Mouse (Mus musculus) left cerebral cortex, postnatal 36 days (tissue): ENCODE results near the gene Nppb. TPM values are rescaled to one million over a fixed set of nuclear protein-coding genes. Genes with fewer than 3 reads are reported as not detected.

Source experiments
- DNase-seq, 2 experiments: peaks; one replicate each; pipeline ENCODE4 v3.0.0; 2021 to 2022; ENCODE audit warnings: low spot score in 2 of 2, mixed read lengths in 1 of 2
- intact Hi-C: fragments of 180-260 bp; cut with DNase I; formaldehyde crosslinking; loops from one replicate; pipeline ENCODE4 v1.15.1; 2025
- total RNA-seq, 2 experiments: library from RNA; stranded (reverse); gene quantifications; 2 replicates each; pipeline ENCODE4 v1.2.3; 2021

Nppb gene
- total RNA-seq, 2 experiments from 2014 or later = not detected

DNA sequence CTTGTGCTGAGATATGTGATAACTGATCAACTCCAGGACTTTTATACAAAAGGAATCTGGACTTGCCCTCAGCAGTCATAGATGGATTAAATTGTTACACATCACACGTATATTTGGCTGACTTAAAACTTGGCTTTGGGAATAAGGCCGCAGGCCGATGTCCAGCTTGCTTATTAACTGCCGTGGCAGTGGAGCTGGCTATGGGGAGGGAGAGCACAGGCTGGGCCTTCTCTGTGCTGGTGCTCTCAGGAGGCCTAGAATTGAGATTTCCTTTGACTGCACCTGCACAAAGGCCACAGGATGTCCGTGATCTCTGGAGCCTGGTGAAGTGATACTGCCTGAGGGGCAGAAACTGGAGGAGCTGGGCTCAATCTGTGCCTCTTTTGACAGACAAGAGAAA lies 44.9 kb downstream of the Nppb start:
- DNase-seq = no peak
- intact Hi-C loops = no loop called here

DNA sequence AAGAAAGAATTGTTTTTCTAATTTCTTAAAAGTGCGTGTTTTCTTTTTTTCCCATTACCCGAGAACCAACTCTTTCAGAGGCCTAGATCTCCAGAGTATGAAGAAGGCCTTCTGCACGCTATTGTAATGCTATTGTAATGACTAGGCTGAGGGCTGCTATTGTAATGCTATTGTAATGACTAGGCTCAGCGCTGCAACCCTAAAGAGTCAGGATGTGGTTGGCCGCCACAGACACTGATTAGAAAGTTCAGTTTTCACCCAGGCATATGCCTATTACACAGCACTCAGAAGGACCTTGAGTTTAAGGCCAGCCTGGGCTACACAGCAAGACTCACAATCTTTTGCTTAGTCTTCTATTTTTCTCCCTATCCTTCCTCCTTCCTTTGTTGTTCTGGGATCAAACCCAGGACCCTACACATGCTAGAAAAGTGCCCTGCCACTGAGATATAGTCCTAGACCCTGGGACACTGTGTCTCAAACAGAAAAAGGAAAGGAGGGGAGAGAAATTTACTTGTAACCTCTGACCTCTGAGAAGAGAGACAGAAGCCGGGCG lies 48.3 kb downstream of the Nppb start:
- no peak for DNase-seq
- intact Hi-C loops = no loop called here

DNA sequence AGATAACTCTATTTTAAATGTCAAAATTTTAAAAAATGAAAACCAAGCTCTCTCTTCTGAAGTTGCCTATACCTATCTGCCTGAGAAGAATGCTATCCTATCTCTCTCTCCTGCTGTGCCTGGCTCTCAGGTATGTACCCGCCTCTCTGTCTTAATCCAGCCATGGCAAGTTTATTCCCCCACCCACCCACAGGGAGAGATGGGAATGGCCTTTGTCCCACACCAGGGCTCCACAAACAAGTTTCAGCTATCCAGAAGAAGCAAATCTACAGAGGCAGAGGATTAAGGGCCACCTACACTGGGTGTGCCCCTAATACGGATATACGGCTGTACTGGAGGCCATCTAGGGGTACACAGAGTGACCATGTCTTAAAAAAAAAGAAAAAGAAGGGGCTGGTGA lies 49.9 kb downstream of the Nppb start:
- DNase-seq = no peak
- intact Hi-C loops = no loop called here

Other genes with a start within 250 kb of the Nppb start
- gene Zfp984, start 176.0 kb upstream of the Nppb start, total RNA-seq = 1 to 10 TPM; 1.9 to 2.0 TPM
- gene Zfp933, start 137.4 kb upstream of the Nppb start, total RNA-seq = 10 to 100 TPM; 15.2 to 21.5 TPM
- 10 to 100 TPM; 12.8 to 22.4 TPM for gene Miip, start 117.0 kb upstream of the Nppb start, total RNA-seq
- 1 to 10 TPM; 8.7 to 9.5 TPM for gene Fv1, start 116.8 kb upstream of the Nppb start, total RNA-seq
- 100 to 1,000 TPM; 181 to 206 TPM for gene Mfn2, start 81.1 kb upstream of the Nppb start, total RNA-seq
- gene Plod1, start 49.0 kb upstream of the Nppb start, total RNA-seq = 10 to 100 TPM; 15.7 to 16.5 TPM
- gene 2510039O18Rik, start 44.9 kb upstream of the Nppb start, total RNA-seq = 10 to 100 TPM; 27.4 to 29.1 TPM
- gene Nppa, start 14.9 kb downstream of the Nppb start, total RNA-seq = not detected
- gene Clcn6, start 53.0 kb downstream of the Nppb start, total RNA-seq = 10 to 100 TPM; 77.1 to 79.7 TPM
- 10 to 100 TPM; 26.6 to 38.0 TPM for gene Mthfr, start 53.3 kb downstream of the Nppb start, total RNA-seq
- gene Agtrap, start 102.2 kb downstream of the Nppb start, total RNA-seq = 1 to 10 TPM; 5.9 to 7.7 TPM
- 10 to 100 TPM; 14.7 to 15.2 TPM for gene Mad2l2, start 144.6 kb downstream of the Nppb start, total RNA-seq
- under 1 TPM; 0.43 to 0.47 TPM for gene Draxin, start 144.9 kb downstream of the Nppb start, total RNA-seq
- gene Fbxo6, start 166.4 kb downstream of the Nppb start, total RNA-seq = 10 to 100 TPM; 26.8 to 33.5 TPM
- 100 to 1,000 TPM; 143 to 156 TPM for gene Fbxo44, start 174.7 kb downstream of the Nppb start, total RNA-seq
- gene Fbxo2, start 174.8 kb downstream of the Nppb start, total RNA-seq = 100 to 1,000 TPM in 1 of 2 experiments, 10 to 100 TPM in 1; 96.6 to 113 TPM